Mouse (Mus musculus) heart, postnatal 0 days (tissue): Measurements from ENCODE around the gene Tango2. TPM values are rescaled to one million over a fixed set of nuclear protein-coding genes. Genes with fewer than 3 reads are reported as not detected.
"Not testable (repeated sequence)": the region's sequence is repeated elsewhere in the genome, so short reads cannot be mapped to it uniquely, and the experiment has no call there.

Experiments
- ATAC-seq: fragments of 200-750 bp; cut with Nextera tagmentation; 2 replicates; pipeline ENCODE4 v1.8.0; 2017; ENCODE audit warnings: low read depth, moderate number of reproducible peaks, moderate library complexity; ENCODE audit not compliant: insufficient read depth
- DNase-seq: peaks from one replicate; pipeline ENCODE4 v3.0.0-alpha.2; 2016; ENCODE audit warnings: low spot score
- H3K27ac ChIP-seq: fragments of 300-500 bp; sonication (generic); 2 replicates; pipeline ENCODE4 v1.5.1; 2014; ENCODE audit warnings: low read depth, mild to moderate bottlenecking
- H3K27me3 ChIP-seq: fragments of 300-500 bp; sonication (generic); 2 replicates; pipeline ENCODE4 v1.6.1; 2014; ENCODE audit warnings: low read length, mixed read lengths; ENCODE audit not compliant: control insufficient read depth, insufficient read depth
- H3K36me3 ChIP-seq: fragments of 300-500 bp; sonication (generic); replicated peaks from 2 replicates; pipeline ENCODE4 v1.6.1; 2014; ENCODE audit warnings: low read length, mixed read lengths; ENCODE audit not compliant: control insufficient read depth, insufficient read depth
- H3K4me1 ChIP-seq: fragments of 300-500 bp; sonication (generic); 2 replicates; pipeline ENCODE4 v1.6.1; 2014; ENCODE audit warnings: antibody characterized with exemption; ENCODE audit not compliant: control insufficient read depth, insufficient read depth
- H3K4me2 ChIP-seq: fragments of 300-500 bp; sonication (generic); 2 replicates; pipeline ENCODE4 v1.6.1; 2014; ENCODE audit warnings: low read depth, mild to moderate bottlenecking, low read length, moderate library complexity
- H3K4me3 ChIP-seq: fragments of 300-500 bp; sonication (generic); 2 replicates; pipeline ENCODE4 v1.5.1; 2014; ENCODE audit warnings: low read depth, low read length
- H3K9ac ChIP-seq: fragments of 300-500 bp; sonication (generic); replicated peaks from 2 replicates; pipeline ENCODE4 v1.6.1; 2014; ENCODE audit warnings: low read depth, low read length, mixed read lengths
- H3K9me3 ChIP-seq: fragments of 300-500 bp; sonication (generic); replicated peaks from 2 replicates; pipeline ENCODE4 v1.6.1; 2016; ENCODE audit warnings: low read length; ENCODE audit not compliant: control insufficient read depth
- CTCF ChIP-seq: IDR thresholded peaks from 2 replicates; pipeline ENCODE4 v1.5.1; 2016; ENCODE audit warnings: antibody characterized with exemption, control low read depth, low read depth
- EP300 ChIP-seq: IDR thresholded peaks from 2 replicates; pipeline ENCODE4 v1.6.1; 2016; ENCODE audit warnings: antibody characterized with exemption, low read depth
- WGBS: fragments of 180-500 bp; shearing (Covaris S2); extraction: QIAGEN DNeasy Blood & Tissue Kit; methylation state at CpG from one replicate; pipeline ENCODE4 v1.1.7; 2014; 5-methylcytosine and 5-hydroxymethylcytosine counted together
- polyA plus RNA-seq: library from polyadenylated mRNA; unstranded; fragments of >200 nt; fragmentation: Nextera tagmentation; extraction: Ambion mirVana; gene quantifications from 2 replicates; pipeline ENCODE4 v1.2.1, GENCODE M21; 2015
- total RNA-seq: library from RNA; depleted of rRNA; stranded (reverse); fragments of >200 nt; gene quantifications from 2 replicates; pipeline ENCODE4 v1.2.3, GENCODE M21; 2014; ENCODE audit warnings: low replicate concordance

Tango2 gene
- total and polyA plus RNA-seq, 2 experiments from 2014 or later = 56.9 to 65.8 TPM

GRCm38 (mm10) chr16:18308159-18308558, 39.7 kb downstream of the Tango2 start:
- Histone ChIP-seq H3K36me3 (peaks cover 56% of the 10 kb centered on the region), H3K9ac (no peak overlapping the region), H3K4me3 (no peak overlapping the region), H3K4me1 (no peaks in the 10 kb centered on the region), H3K9me3 (no peaks in the 10 kb centered on the region), H3K4me2 (no peak overlapping the region), H3K27me3 (no peaks in the 10 kb centered on the region), H3K27ac (no peak overlapping the region)
- DNase-seq (no peak), ATAC-seq (no peak)
- TF ChIP-seq EP300 = no peak
- no peak for TF ChIP-seq CTCF
- 83% methylated on average over 1 of the region's 1 CpGs for WGBS

GRCm38 (mm10) chr16:18289614-18290013, 58.3 kb downstream of the Tango2 start:
- not testable (repeated sequence) for H3K36me3 ChIP-seq, ATAC-seq
- under 1% methylated on average over 7 of the region's 10 CpGs for WGBS

GRCm38 (mm10) chr16:18289067-18289588, 58.8 kb downstream of the Tango2 start, which contains the start of gene Dgcr8:
Dgcr8 (minus strand) TSS chr16:18289246.
- H3K4me2 ChIP-seq = peak within 1 kb of the TSS; percentile 84
- H3K36me3 ChIP-seq = peaks cover 11% of the 10 kb centered on the region
- peak; percentile 98 for DNase-seq
- TF ChIP-seq CTCF (no peak), EP300 (no peak)
- H3K4me3 ChIP-seq = peak within 1 kb of the TSS; percentile 94
- H3K4me1 ChIP-seq = peaks cover 20% of the 10 kb centered on the region
- H3K27me3 ChIP-seq = no peaks in the 10 kb centered on the region
- WGBS = under 1% methylated on average over 64 of the region's 71 CpGs
- peak within 1 kb of the TSS; percentile 92 for H3K9ac ChIP-seq
- ATAC-seq = peak; percentile 99
- peak within 1 kb of the TSS; percentile 86 for H3K27ac ChIP-seq
- H3K9me3 ChIP-seq = no peaks in the 10 kb centered on the region

More at GRCm38 (mm10) chr16:18289614-18290013, 58.3 kb downstream of the Tango2 start:
- DNase-seq, H3K9me3 ChIP-seq, H3K27me3 ChIP-seq, H3K9ac ChIP-seq: not testable (repeated sequence)
- Histone ChIP-seq H3K4me3 (peak overlapping the region; percentile 94), H3K4me2 (peak overlapping the region; percentile 84), H3K4me1 (peaks cover 20% of the 10 kb centered on the region), H3K27ac (peak overlapping the region; percentile 51; the same call in 1 of the 2 replicates)

DNA sequence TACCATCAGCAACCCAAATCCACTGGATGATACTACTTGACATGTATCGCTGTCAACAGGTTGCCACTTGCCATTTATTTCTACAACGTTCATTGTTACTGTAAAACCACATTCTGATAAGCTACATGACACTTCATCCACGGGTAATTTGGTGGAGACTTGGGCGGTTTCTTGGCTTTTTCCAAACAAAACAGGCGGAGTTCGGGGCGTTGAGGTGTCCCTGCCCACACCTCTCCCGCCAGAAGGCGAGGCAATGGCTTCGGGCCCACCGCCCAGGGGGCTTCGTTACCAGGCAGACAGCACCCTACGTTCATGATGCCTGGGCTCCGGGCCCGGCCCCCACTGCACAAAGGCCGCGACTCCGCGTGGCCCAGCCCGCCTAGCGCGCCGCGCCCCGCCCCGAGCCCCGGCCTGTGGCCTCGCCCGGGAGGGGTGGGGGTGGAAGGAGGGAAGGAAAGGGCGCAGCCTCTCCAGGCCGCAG, 59.3 kb downstream of the Tango2 start:
- Histone ChIP-seq H3K36me3 (peaks cover 16% of the 10 kb centered on the region), H3K27me3 (no peaks in the 10 kb centered on the region), H3K4me1 (peaks cover 20% of the 10 kb centered on the region), H3K9me3 (no peaks in the 10 kb centered on the region), H3K4me3 (peak overlapping the region; percentile 94), H3K9ac (peak overlapping the region; percentile 92), H3K27ac (peak overlapping the region; percentile 86), H3K4me2 (peak overlapping the region; percentile 84)
- DNase-seq = peak; percentile 53
- peak; percentile 84 for ATAC-seq
- 1% methylated on average over 28 of the region's 31 CpGs for WGBS
- TF ChIP-seq CTCF = no peak
- TF ChIP-seq EP300 = no peak

GRCm38 (mm10) chr16:18288166-18288565, 59.7 kb downstream of the Tango2 start:
- peak overlapping the region; percentile 94 for H3K4me3 ChIP-seq
- TF ChIP-seq CTCF (no peak), EP300 (no peak)

DNA sequence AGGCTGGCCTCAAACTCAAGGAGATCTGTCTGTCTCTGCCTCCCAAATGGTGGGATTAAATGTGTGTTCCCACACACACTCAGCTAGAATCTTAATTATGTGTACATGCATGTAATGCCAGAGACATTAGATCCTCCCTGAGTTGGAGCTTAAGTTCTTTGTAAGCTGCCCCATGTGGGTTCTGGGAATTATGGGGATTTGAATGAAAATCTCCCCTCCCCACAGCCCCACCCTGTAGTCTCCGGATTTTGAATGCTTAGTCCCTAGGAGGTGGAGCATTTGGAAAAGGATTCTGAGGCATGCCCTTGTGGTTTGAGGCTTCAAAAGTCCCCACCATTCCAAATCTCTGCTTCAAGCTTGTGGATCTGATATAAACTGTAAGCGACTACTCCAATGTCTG, 72.7 kb downstream of the Tango2 start:
- H3K4me1 ChIP-seq = no peaks in the 10 kb centered on the region
- no peak for ATAC-seq
- H3K27ac ChIP-seq = no peak overlapping the region
- H3K36me3 ChIP-seq = peaks cover 93% of the 10 kb centered on the region
- no peak overlapping the region for H3K9ac ChIP-seq
- H3K4me2 ChIP-seq = no peak overlapping the region
- no peaks in the 10 kb centered on the region for H3K9me3 ChIP-seq
- no peak overlapping the region for H3K4me3 ChIP-seq
- TF ChIP-seq CTCF (no peak), EP300 (no peak)
- no peaks in the 10 kb centered on the region for H3K27me3 ChIP-seq
- DNase-seq = no peak
- WGBS = 80% methylated on average over 2 of the region's 2 CpGs

More at GRCm38 (mm10) chr16:18288166-18288565, 59.7 kb downstream of the Tango2 start:
- DNase-seq (no peak), ATAC-seq (no peak)
- Histone ChIP-seq H3K27ac (peak overlapping the region; percentile 86), H3K4me1 (peaks cover 20% of the 10 kb centered on the region), H3K4me2 (peak overlapping the region; percentile 84), H3K9ac (peak overlapping the region; percentile 92), H3K36me3 (peaks cover 20% of the 10 kb centered on the region), H3K27me3 (no peaks in the 10 kb centered on the region), H3K9me3 (no peaks in the 10 kb centered on the region)
- 0% methylated on average over 4 of the region's 4 CpGs for WGBS
